Mouse (Mus musculus) lung, postnatal 0 days (tissue): ENCODE data around the gene Gramd4.

ENCODE experiments used
- CTCF ChIP-seq: IDR thresholded peaks from 2 replicates; pipeline ENCODE4 v1.5.1; 2016; ENCODE audit warnings: antibody characterized with exemption, mild to moderate bottlenecking
- EP300 ChIP-seq: IDR thresholded peaks from 2 replicates; pipeline ENCODE4 v1.6.1; 2016; ENCODE audit warnings: antibody characterized with exemption, mild to moderate bottlenecking, control low read depth

- TF ChIP-seq CTCF, result no peak
- TF ChIP-seq EP300, result no peak
Measured at GRCm38 (mm10) chr15:86110361-86111103, 53.0 kb downstream of the Gramd4 start.
